Mouse (Mus musculus): ENCODE data around the gene Draxin.
"Not testable (repeated sequence)": the region's sequence is repeated elsewhere in the genome, so short reads cannot be mapped to it uniquely, and the experiment has no call there.

Draxin gene

GRCm38 (mm10) chr4:148056801-148057200, 73.7 kb downstream of the Draxin start:
- no peak for DNase-seq (ENCODE audit: low spot score)

- no peak for DNase-seq (ENCODE audit: low spot score)
These were observed 74.3 kb downstream of the Draxin start for GRCm38 (mm10) chr4:148056246-148056645.

GRCm38 (mm10) chr4:148054961-148055695, 75.4 kb downstream of the Draxin start:
- DNase-seq (ENCODE audit: low spot score), result no peak

GRCm38 (mm10) chr4:148053417-148053920, 77.0 kb downstream of the Draxin start:
- peak; percentile 64 for DNase-seq (ENCODE audit: low spot score)

GRCm38 (mm10) chr4:148052976-148053375, 77.5 kb downstream of the Draxin start:
- no peak for DNase-seq (ENCODE audit: low spot score)

- no peak for DNase-seq (ENCODE audit: low spot score)
These were observed 78.6 kb downstream of the Draxin start for GRCm38 (mm10) chr4:148051886-148052285.

- no peak for DNase-seq (ENCODE audit: low spot score)
These were observed 79.3 kb downstream of the Draxin start for GRCm38 (mm10) chr4:148051046-148051776.

- DNase-seq (ENCODE audit: low spot score), result not testable (repeated sequence)
These were observed 80.0 kb downstream of the Draxin start for GRCm38 (mm10) chr4:148050396-148050914.

All from left cerebral cortex, adult 11 months (tissue).